Mouse (Mus musculus) Muller cell, postnatal 12 days (primary cell): ENCODE data around the gene Banp.

Source experiments
- DNase-seq: peaks from one replicate; pipeline ENCODE4 v3.0.0-alpha.2; 2015; ENCODE audit errors: inconsistent ontology term

Gene Banp

GRCm38 (mm10) chr8:122018046-122018831, 68.7 kb downstream of the Banp start:
- DNase-seq: no peak

- no peak for DNase-seq
Measured at GRCm38 (mm10) chr8:122019162-122019561, 69.6 kb downstream of the Banp start.

- no peak for DNase-seq
Measured at GRCm38 (mm10) chr8:122020050-122020771, 70.7 kb downstream of the Banp start.

GRCm38 (mm10) chr8:122021725-122022124, 72.2 kb downstream of the Banp start:
- DNase-seq: no peak

- DNase-seq: no peak
Measured at GRCm38 (mm10) chr8:122022274-122022673, 72.7 kb downstream of the Banp start.

GRCm38 (mm10) chr8:122022705-122023104, 73.2 kb downstream of the Banp start:
- DNase-seq: no peak

- no peak for DNase-seq
Measured at GRCm38 (mm10) chr8:122025546-122025945, 76.0 kb downstream of the Banp start.

GRCm38 (mm10) chr8:122028116-122028515, 78.6 kb downstream of the Banp start:
- no peak for DNase-seq

GRCm38 (mm10) chr8:122030965-122031364, 81.4 kb downstream of the Banp start:
- no peak for DNase-seq

- DNase-seq: no peak
Measured at GRCm38 (mm10) chr8:122032741-122033140, 83.2 kb downstream of the Banp start.

- no peak for DNase-seq
Measured at GRCm38 (mm10) chr8:122035543-122035942, 86.0 kb downstream of the Banp start.

GRCm38 (mm10) chr8:122036325-122036724, 86.8 kb downstream of the Banp start:
- DNase-seq: peak; percentile 59

- no peak for DNase-seq
Measured at GRCm38 (mm10) chr8:122037279-122037678, 87.7 kb downstream of the Banp start.

- DNase-seq: no peak
Measured at GRCm38 (mm10) chr8:122038076-122038475, 88.5 kb downstream of the Banp start.

- DNase-seq: no peak
Measured at GRCm38 (mm10) chr8:122039452-122039851, 89.9 kb downstream of the Banp start.

GRCm38 (mm10) chr8:122047206-122047870, 97.8 kb downstream of the Banp start:
- no peak for DNase-seq

GRCm38 (mm10) chr8:122049266-122049665, 99.7 kb downstream of the Banp start:
- no peak for DNase-seq

- DNase-seq: no peak
Measured at GRCm38 (mm10) chr8:122049923-122050322, 100.4 kb downstream of the Banp start.

- DNase-seq: no peak
Measured at GRCm38 (mm10) chr8:122050620-122051019, 101.1 kb downstream of the Banp start.

- DNase-seq: no peak
Measured at GRCm38 (mm10) chr8:122055321-122055720, 105.8 kb downstream of the Banp start.

GRCm38 (mm10) chr8:122056113-122056512, 106.6 kb downstream of the Banp start:
- no peak for DNase-seq

- DNase-seq: peak; percentile 71
Measured at GRCm38 (mm10) chr8:122056882-122057281, 107.3 kb downstream of the Banp start.

- no peak for DNase-seq
Measured at GRCm38 (mm10) chr8:122058510-122058909, 109.0 kb downstream of the Banp start.
